8 mouse cellular contexts compared by ENCODE assay signal in the genomic region with DNA sequence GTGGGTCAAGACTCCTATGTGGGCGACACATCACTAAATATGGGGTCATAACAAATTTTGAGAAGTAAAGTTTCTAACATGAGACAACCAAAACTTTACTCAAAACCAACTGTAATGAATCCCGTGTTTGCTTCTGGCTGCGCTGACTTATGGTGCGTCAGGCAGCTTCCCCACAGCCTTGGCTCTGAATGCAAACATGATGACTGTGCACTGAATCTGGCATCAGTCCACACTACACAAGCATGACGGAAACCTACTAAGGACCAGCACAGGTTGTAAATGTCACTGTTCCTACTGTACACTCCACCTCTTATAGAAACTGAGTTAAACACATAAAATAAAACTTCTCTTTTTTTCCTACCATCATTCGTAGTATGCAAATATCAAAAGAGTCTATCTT. TPM values are rescaled to one million over a fixed set of nuclear protein-coding genes. Genes with fewer than 3 reads are reported as not detected.
DNase-seq lines count a peak whose midpoint lies in the region; ATAC-seq and TF ChIP-seq lines count a peak whose summit lies in the region.

No protein-coding gene starts in this region.

- no peak overlapping the region for H3K4me2 ChIP-seq in neural tube, embryonic 15.5 days
- H3K4me2 ChIP-seq in forebrain, embryonic 12.5 days, result no peak overlapping the region

- no peaks in the 10 kb centered on the region for H3K9me3 ChIP-seq in neural tube, embryonic 15.5 days (replicated peaks)
- no peaks in the 10 kb centered on the region for H3K9me3 ChIP-seq in forebrain, embryonic 12.5 days

- no peaks in the 10 kb centered on the region for H3K4me1 ChIP-seq in kidney, adult 2 months (ENCODE audit: control insufficient read depth, insufficient read depth, low read length)
- H3K4me1 ChIP-seq in neural tube, embryonic 15.5 days, result no peaks in the 10 kb centered on the region
- H3K4me1 ChIP-seq in forebrain, embryonic 12.5 days, result no peaks in the 10 kb centered on the region

- no peak for TF ChIP-seq CTCF in kidney, adult 2 months (conservative IDR thresholded peaks at IDR 0.05; ENCODE audit: insufficient read depth, insufficient read length, low read depth, low read length)

- no peak for TF ChIP-seq POLR2A in kidney, adult 2 months (IDR thresholded peaks at IDR 0.05; ENCODE audit: low read depth, low read length)

- no peak overlapping the region for H3K4me3 ChIP-seq in kidney, adult 2 months (ENCODE audit: insufficient read depth, low read depth, low read length)
- no peak overlapping the region for H3K4me3 ChIP-seq in neural tube, embryonic 15.5 days (replicated peaks)
- no peak overlapping the region for H3K4me3 ChIP-seq in forebrain, embryonic 12.5 days (replicated peaks)

- no peaks in the 10 kb centered on the region for H3K27me3 ChIP-seq in kidney, adult 2 months (replicated peaks; ENCODE audit: control insufficient read depth, insufficient read depth, low read length)
- no peaks in the 10 kb centered on the region for H3K27me3 ChIP-seq in neural tube, embryonic 15.5 days (replicated peaks)
- H3K27me3 ChIP-seq in forebrain, embryonic 12.5 days, result no peaks in the 10 kb centered on the region

- DNase-seq in kidney, adult 2 months, result peak; percentile 34
- no peak for DNase-seq in kidney, adult 18-20 months
- DNase-seq in 416B (ENCODE audit: low read depth), result peak; percentile 68
- DNase-seq in adrenal gland, postnatal 10 days, result peak; percentile 63
- DNase-seq in gonadal fat pad, adult 2 months (ENCODE audit: low read depth), result peak; percentile 23
- no peak for DNase-seq in testis, postnatal 10 days (ENCODE audit: low spot score)

- no peak for ATAC-seq in neural tube, embryonic 15.5 days (ENCODE audit: low FRiP score)
- no peak for ATAC-seq in forebrain, embryonic 12.5 days (ENCODE audit: low FRiP score)

- 0 out of 2 replicates have a peak, but pooled peaks cover 1% of the 10 kb centered on the region for H3K36me3 ChIP-seq in kidney, adult 2 months (ENCODE audit: control insufficient read depth, insufficient read depth, low read length)
- peaks cover 7% of the 10 kb centered on the region for H3K36me3 ChIP-seq in neural tube, embryonic 15.5 days
- peaks cover under 1% of the 10 kb centered on the region; the same call in 1 of the 2 replicates for H3K36me3 ChIP-seq in forebrain, embryonic 12.5 days (replicated peaks)

- H3K9ac ChIP-seq in neural tube, embryonic 15.5 days (replicated peaks), result no peak overlapping the region
- H3K9ac ChIP-seq in forebrain, embryonic 12.5 days, result no peak overlapping the region

- H3K27ac ChIP-seq in kidney, adult 2 months (ENCODE audit: insufficient read depth, low read depth, low read length), result no peak overlapping the region
- H3K27ac ChIP-seq in neural tube, embryonic 15.5 days (replicated peaks), result no peak overlapping the region
- no peak overlapping the region for H3K27ac ChIP-seq in forebrain, embryonic 12.5 days

- 84% methylated on average over 6 of the region's 6 CpGs for WGBS in kidney, adult 2 months
- 86% methylated on average over 6 of the region's 6 CpGs for WGBS in neural tube, embryonic 15.5 days
- 97% methylated on average over 6 of the region's 6 CpGs for WGBS in forebrain, embryonic 12.5 days

RNA-seq across cellular contexts. Expression of a gene that starts 45.3 kb away (rescaled TPM):
- polyA plus RNA-seq in kidney, adult 2 months (2012; rRNA removed), result 10.4 and 11.4 TPM in 2 replicates
- total RNA-seq in adrenal gland, postnatal 10 days (2021), result 100 to 1,000 TPM; 125 to 144 TPM
- 16.8 and 21.2 TPM in 2 replicates for polyA plus RNA-seq in gonadal fat pad, adult 2 months (2012; rRNA removed)
- polyA plus RNA-seq in neural tube, embryonic 15.5 days (2015; fragmentation: Nextera tagmentation; extraction: Ambion mirVana), result 33.0 and 34.5 TPM in 2 replicates
- 44.4 and 47.1 TPM in 2 replicates for polyA plus RNA-seq in forebrain, embryonic 12.5 days (2016; fragmentation: Nextera tagmentation; extraction: Ambion mirVana)

Comparison
In these comparisons a context has a peak if more than half of its experiments do, and no peak if none do; other contexts are left out.
1. DNase-seq: peak in kidney, adult 2 months (single experiment), 416B (single experiment), adrenal gland, postnatal 10 days (single experiment) and gonadal fat pad, adult 2 months (single experiment); none in kidney, adult 18-20 months (single experiment) and testis, postnatal 10 days (single experiment).